Mouse (Mus musculus): ENCODE results near the gene Grxcr1.

Gene Grxcr1

GRCm38 (mm10) chr5:68031744-68032143 lies at the start of gene Grxcr1:
Gene Grxcr1 (plus strand): TSS chr5:68031835.
- in situ Hi-C loops (cut with MboI, MseI), result no loop called here

DNA sequence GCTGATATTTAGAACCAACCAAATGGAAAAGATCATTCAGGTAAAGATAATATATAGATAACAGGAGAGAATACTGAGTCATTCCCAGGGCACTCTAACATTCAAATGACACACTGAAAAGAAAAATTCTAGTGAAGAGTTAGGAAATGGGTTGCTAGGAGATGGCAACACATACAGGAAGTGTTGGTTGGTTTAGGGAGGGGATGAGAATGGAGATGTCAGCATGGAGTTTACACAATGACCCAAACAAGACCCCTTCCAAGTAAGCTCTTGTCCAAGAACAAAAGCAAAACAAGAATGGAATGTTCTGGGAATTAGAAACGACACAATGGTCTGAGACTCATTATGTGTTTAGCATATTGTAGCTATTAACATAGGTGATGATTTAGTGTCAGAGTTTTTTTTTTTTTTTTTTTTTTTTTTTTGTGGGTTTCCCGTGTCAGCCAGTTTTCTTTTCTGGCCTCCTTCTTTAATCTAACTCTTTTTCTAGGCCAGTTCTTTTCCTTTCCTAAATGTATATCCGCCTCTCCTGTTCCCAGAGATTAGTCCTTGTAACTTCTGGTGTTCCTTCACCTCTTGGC lies 49.6 kb upstream of the Grxcr1 start:
- in situ Hi-C loops (cut with MboI, MseI), result no loop called here

DNA sequence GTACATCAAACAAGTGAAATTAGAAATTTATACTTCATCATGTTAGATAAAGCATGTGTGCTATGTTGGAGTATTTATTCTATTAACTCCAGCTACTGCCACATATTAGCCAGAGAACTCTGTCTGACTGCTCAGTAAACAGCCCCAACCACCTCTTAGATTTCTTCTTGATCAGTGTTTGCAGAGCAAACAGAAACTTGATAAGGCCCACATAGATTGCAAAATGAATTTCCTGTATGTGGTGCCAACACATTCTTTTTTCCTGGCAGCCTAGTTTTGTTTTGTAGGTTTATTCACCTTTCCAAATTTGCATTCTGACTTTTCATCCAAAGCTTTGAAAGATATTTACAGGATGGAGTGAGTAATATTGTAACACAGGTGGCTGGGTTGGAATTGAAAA lies 41.2 kb upstream of the Grxcr1 start:
- in situ Hi-C loops (cut with MboI, MseI), result no loop called here

- in situ Hi-C loops (cut with MboI, MseI), result no loop called here
Measured at GRCm38 (mm10) chr5:68002611-68003010, 29.0 kb upstream of the Grxcr1 start.

- in situ Hi-C loops (cut with MboI, MseI), result no loop called here
Measured at GRCm38 (mm10) chr5:68003904-68004303, 27.7 kb upstream of the Grxcr1 start.

GRCm38 (mm10) chr5:68004419-68004818 lies 27.2 kb upstream of the Grxcr1 start:
- in situ Hi-C loops (cut with MboI, MseI), result no loop called here

- in situ Hi-C loops (cut with MboI, MseI), result no loop called here
Measured at GRCm38 (mm10) chr5:68007074-68007473, 24.6 kb upstream of the Grxcr1 start.

DNA sequence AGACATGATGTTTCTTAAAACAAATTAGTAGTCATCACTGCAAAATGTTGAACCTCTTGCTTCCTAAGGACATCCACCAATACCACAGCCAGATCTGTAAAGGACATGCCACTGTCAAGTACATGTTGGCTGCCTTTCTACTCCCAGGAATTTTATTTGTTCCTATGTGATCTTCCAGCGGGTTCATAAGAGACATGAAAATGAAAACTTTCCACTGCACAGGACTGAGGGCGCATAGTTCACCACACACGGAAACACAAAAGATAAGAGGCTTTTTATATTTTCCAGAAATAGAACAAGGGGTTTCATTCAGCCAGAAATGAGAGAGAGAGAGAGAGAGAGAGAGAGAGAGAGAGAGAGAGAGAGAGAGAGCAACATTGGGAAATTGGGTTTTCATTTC lies 20.1 kb upstream of the Grxcr1 start:
- in situ Hi-C loops (cut with MboI, MseI), result loop anchor here (5.0 kb wide), 1 partner anchor 259 kb away; no protein-coding TSS in a partner anchor

DNA sequence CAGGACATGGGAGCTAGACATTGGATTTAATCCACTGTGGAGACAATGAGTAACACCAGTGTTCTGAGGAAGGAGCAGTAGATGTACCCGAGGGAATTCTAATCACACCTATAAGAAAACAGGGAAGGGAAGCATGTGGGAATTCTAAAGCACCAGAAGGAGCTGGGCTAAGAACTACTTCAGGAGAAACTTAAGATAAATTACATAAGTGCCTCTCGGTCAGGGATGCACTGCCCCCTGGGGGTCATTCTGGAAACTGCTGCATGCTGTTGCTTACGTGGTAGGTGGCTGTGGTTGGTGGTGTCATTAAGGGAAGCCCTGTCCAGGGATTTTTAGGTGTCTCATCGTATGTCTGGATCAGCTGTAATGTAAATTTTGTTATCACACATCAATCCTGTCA lies 19.0 kb upstream of the Grxcr1 start:
- in situ Hi-C loops (cut with MboI, MseI), result loop anchor here (5.0 kb wide), 1 partner anchor 260 kb away; no protein-coding TSS in a partner anchor

DNA sequence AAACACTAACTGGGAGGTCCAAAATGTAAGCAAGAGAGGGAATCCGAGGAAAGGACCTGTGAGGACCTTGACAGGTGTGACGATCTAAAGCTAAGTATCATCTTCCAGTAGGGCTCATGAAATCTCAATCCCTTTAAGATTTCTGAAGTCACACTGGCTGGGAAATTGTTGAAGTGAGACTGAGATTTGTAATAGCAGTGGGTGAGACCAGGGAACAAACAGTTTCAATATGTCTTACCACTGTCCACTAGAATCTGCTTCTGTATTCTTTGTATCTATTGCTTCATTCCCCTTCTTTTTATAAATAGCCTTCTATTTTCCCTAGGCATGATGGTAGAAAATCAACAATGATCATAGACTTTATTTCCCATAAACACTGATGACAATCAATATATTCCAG lies 10.8 kb upstream of the Grxcr1 start:
- in situ Hi-C loops (cut with MboI, MseI), result no loop called here

- in situ Hi-C loops (cut with MboI, MseI), result no loop called here
Measured at GRCm38 (mm10) chr5:68026658-68027422, 4.8 kb upstream of the Grxcr1 start.

GRCm38 (mm10) chr5:68027474-68027873 lies 4.2 kb upstream of the Grxcr1 start:
- in situ Hi-C loops (cut with MboI, MseI), result no loop called here

GRCm38 (mm10) chr5:68033345-68033744 lies 1.7 kb downstream of the Grxcr1 start:
- in situ Hi-C loops (cut with MboI, MseI), result no loop called here

DNA sequence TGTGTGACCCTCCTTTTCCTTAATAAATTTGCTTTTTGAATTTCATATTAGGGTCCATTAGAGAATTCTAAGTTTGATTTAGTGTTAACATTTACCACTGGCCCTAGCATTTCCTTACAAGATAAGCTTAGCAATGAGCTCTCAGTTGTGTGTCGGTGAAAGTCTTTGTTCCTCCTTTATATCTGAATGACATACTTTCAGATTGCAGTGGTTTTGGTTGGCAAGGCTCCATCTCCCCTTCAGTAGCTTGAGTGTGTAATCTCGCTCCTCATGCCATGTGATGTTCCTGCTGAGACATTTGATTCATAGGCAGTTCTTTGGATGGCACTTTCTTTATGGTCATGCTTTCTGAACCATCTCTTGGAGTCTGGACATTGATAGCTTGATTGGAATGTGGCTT lies 7.4 kb downstream of the Grxcr1 start:
- in situ Hi-C loops (cut with MboI, MseI), result no loop called here

GRCm38 (mm10) chr5:68043339-68043738 lies 11.7 kb downstream of the Grxcr1 start:
- in situ Hi-C loops (cut with MboI, MseI), result no loop called here

DNA sequence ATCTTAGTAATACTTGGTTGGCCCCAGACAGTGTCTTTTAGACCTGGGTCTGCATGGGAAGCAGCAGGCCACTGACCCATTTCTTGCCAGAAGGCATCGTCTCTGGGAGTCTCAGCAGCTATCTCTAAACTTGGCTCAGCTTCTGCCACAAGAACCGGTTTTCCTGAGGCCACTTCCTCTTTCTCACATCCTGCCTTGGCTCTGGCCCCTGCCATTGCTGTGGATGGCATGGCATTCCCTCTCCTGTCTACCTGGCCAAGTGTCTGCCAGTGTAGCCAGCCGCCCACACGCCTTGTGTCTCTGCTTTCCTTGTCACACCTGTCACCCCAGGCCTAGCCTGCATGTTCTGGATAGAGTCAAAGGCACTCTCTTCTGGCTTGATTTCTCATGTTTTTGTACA lies 17.1 kb downstream of the Grxcr1 start:
- in situ Hi-C loops (cut with MboI, MseI), result no loop called here

GRCm38 (mm10) chr5:68049536-68049935 lies 17.9 kb downstream of the Grxcr1 start:
- in situ Hi-C loops (cut with MboI, MseI), result no loop called here

DNA sequence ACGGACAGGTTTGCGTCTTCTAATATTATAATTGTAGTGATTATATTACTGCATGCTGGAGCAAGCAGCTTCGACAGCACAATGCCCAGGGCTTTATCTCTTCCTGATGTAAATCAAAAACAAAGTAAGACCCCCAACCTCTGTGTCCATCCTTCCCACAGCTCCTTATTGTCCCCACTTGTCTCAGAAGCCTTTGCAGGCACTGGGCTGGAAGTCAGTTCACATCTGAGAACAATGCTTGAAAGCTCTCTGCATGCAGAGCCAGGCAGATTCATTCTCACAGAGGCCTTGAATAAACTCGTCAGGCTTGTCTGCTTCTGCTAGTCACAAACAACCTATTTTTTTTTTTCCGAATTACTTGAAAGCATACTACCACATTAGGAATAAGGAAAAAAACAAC lies 19.5 kb downstream of the Grxcr1 start:
- in situ Hi-C loops (cut with MboI, MseI), result no loop called here

- in situ Hi-C loops (cut with MboI, MseI), result no loop called here
Measured at GRCm38 (mm10) chr5:68057574-68057973, 25.9 kb downstream of the Grxcr1 start.

DNA sequence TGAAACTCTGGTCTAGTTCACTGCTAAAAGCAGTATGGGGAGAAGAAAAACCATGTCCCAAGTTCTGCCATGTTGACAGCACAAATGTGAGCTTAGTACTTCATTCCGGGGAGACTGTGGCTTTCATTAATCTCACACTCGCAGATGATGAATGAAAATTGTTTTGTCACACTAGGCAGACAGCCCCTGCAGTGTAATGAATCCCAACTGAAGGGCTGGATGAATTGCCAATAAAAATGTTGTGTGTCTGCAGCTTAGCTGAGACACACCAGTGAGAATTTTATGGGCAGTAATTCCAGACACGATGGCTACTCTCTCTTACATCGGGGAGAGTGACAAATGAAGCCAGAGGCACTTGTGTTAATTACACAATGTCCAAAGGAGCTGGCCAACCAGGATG lies 37.1 kb downstream of the Grxcr1 start:
- in situ Hi-C loops (cut with MboI, MseI), result no loop called here

GRCm38 (mm10) chr5:68070308-68070707 lies 38.7 kb downstream of the Grxcr1 start:
- in situ Hi-C loops (cut with MboI, MseI), result no loop called here

DNA sequence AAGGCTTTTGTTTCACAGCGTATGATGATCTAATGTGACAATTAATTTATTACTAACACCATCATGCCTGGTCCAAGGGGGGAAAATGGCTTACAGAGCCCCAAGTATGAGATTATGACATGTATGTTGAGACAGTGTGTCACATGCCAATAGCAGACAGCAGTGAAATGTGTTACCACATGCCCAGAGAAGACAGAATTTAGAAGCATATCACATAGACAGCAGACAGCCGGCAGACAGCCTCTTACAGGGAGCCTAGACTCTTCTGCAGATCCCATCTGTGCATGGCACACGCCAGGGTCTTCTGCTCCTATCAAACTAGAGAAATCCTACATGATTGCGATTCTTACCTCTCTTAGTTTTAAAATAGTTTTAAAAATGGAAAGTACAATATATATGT lies 40.2 kb downstream of the Grxcr1 start:
- in situ Hi-C loops (cut with MboI, MseI), result no loop called here

DNA sequence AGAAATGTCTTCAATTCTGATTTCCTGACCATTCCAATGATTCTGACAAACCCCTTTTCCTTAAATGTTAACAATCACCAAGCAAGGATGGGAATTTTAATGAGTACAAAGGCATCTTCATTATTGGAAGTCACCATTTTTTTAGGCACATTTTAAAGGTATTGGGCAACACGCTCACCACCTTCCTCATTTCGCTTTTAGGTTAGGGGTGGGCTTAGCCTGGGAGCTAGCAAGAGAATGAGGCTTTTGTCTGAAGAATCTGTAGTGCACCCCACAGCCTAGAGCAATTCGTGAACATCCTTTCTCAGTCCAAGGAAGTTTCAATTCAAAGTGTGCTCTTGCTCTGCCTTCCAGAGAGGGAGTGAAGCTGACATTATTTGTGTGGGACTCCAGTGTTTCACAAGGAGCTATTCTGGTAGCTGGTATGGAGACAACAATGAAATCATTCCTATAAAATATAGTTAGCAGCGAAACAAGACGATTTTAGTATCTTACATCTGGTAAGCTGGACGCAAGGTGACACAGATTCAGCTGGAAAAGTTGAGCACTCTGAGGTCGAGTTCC lies 55.0 kb downstream of the Grxcr1 start:
- in situ Hi-C loops (cut with MboI, MseI), result no loop called here

Measured in T-helper 1 cell (primary cell).